Mouse (Mus musculus) adrenal gland, postnatal 4 days (tissue): ENCODE measurements around the gene Apba1. TPM values are rescaled to one million over a fixed set of nuclear protein-coding genes. Genes with fewer than 3 reads are reported as not detected.

Experiments used
- DNase-seq, 2 experiments: peaks; one replicate each; pipeline ENCODE4 v3.0.0; 2021 to 2022; ENCODE audit warnings: low spot score in 2 of 2, mixed read lengths in 2 of 2
- total RNA-seq, 2 experiments: library from RNA; stranded (reverse); gene quantifications; 2 replicates each; pipeline ENCODE4 v1.2.3; 2021

The Apba1 gene
- total RNA-seq, 2 experiments from 2014 or later: 11.3 to 14.7 TPM

- no peak for DNase-seq
Observed at GRCm38 (mm10) chr19:23924791-23925190, 166.1 kb downstream of the Apba1 start.

GRCm38 (mm10) chr19:23925541-23925940 lies 166.9 kb downstream of the Apba1 start:
- DNase-seq: no peak

- DNase-seq: no peak
Observed at GRCm38 (mm10) chr19:23930826-23931225, 172.1 kb downstream of the Apba1 start.

GRCm38 (mm10) chr19:23941422-23941949 lies 182.8 kb downstream of the Apba1 start:
- no peak for DNase-seq

- no peak for DNase-seq
Observed at GRCm38 (mm10) chr19:23942886-23943285, 184.2 kb downstream of the Apba1 start.

- no peak for DNase-seq
Observed at GRCm38 (mm10) chr19:23946026-23946685, 187.5 kb downstream of the Apba1 start.

- no peak for DNase-seq
Observed at GRCm38 (mm10) chr19:23946751-23947150, 188.1 kb downstream of the Apba1 start.

- no peak for DNase-seq
Observed at GRCm38 (mm10) chr19:23947871-23948270, 189.2 kb downstream of the Apba1 start.

- DNase-seq: no peak
Observed at GRCm38 (mm10) chr19:23948301-23949000, 189.8 kb downstream of the Apba1 start.

GRCm38 (mm10) chr19:23955461-23955860 lies 196.8 kb downstream of the Apba1 start:
- DNase-seq: no peak

GRCm38 (mm10) chr19:23956299-23956975 lies 197.8 kb downstream of the Apba1 start:
- DNase-seq: no peak

- DNase-seq: no peak
Observed at GRCm38 (mm10) chr19:23957563-23957962, 198.9 kb downstream of the Apba1 start.

GRCm38 (mm10) chr19:23958925-23959324 lies 200.2 kb downstream of the Apba1 start:
- no peak for DNase-seq

GRCm38 (mm10) chr19:23959870-23960269 lies 201.2 kb downstream of the Apba1 start:
- DNase-seq: no peak

GRCm38 (mm10) chr19:23960275-23960674 lies 201.6 kb downstream of the Apba1 start:
- no peak for DNase-seq

- no peak for DNase-seq
Observed at GRCm38 (mm10) chr19:23960831-23961447, 202.3 kb downstream of the Apba1 start.

- peak; percentile 32 to 57 for DNase-seq
Observed at GRCm38 (mm10) chr19:23961516-23961915, 202.8 kb downstream of the Apba1 start.

GRCm38 (mm10) chr19:23964401-23964910 lies 205.8 kb downstream of the Apba1 start:
- DNase-seq: no peak

GRCm38 (mm10) chr19:23966376-23966775 lies 207.7 kb downstream of the Apba1 start:
- DNase-seq: no peak

- DNase-seq: peak in 1 of 2 experiments; percentile 26
Observed at GRCm38 (mm10) chr19:23967156-23967555, 208.5 kb downstream of the Apba1 start.
